Mouse (Mus musculus) thymus, postnatal 25 days (tissue): Measurements from ENCODE around the gene Prkce.
A peak's percentile ranks its signal among the peaks of the same experiment; 100 is the strongest.

Experiments
- DNase-seq: peaks from one replicate; pipeline ENCODE4 v3.0.0; 2022

Gene Prkce

GRCm38 (mm10) chr17:86532783-86533548, 365.4 kb downstream of the Prkce start:
- no peak for DNase-seq

- DNase-seq, result no peak
Observed at GRCm38 (mm10) chr17:86533549-86533851, 365.9 kb downstream of the Prkce start.

DNA sequence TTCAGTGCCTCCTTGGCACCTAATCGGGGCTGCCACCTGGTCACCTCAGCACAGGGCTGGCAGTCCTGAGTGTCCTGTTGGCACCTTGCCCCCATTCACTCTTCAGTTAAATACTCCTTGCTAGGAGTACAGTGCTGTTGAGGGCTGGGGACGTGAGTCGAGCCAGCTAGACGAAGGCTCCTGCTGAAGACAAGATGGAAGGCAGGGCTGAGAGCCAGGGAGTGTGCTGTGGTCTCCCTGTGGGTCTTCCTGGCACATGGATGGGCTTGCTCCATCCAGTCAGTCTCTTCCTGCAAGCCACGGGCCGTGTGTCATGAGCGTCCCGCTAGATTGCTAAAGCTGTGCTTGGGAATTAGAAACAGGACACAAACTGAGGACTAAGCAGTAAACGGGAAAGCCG, 367.5 kb downstream of the Prkce start:
- no peak for DNase-seq

DNA sequence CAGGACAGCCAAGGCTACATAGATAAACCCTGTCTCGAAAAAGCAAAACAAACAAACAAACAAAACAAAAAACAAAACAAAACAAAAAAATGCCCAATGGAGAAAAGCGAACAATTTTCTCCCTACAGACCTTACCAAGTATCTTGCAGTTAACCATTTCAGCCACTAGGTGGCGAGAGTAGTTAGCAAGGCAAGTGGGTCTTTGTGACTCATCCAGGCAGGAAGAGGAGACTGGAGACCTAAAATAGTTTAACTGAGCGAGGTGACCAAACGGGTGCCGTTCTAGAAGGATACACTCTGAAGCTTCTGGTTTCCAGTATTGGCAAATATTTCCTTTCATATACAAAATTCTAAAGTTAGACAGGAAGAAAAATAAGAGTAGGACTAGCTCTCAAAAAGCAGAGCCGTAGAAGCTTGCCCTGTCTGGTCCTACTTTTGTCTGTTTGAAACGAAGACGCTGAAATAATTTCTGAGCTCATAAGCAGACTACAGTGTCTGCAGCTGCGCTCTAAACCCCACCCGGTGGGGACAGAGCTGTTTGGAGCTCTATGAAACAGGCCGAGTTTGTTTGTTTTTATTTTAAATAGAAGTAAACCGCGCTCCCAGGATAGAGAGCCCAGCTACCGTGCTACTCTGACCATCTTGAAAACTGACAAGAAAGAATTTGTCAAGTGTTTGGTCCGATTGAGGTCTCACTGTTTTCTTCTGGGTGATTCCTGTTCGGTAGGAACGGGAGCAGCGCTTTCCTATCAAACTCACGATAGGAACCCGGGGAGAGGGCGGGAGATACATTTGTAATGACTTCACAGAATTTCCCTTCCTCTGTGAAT, 368.5 kb downstream of the Prkce start:
- peak; percentile 75 for DNase-seq

DNA sequence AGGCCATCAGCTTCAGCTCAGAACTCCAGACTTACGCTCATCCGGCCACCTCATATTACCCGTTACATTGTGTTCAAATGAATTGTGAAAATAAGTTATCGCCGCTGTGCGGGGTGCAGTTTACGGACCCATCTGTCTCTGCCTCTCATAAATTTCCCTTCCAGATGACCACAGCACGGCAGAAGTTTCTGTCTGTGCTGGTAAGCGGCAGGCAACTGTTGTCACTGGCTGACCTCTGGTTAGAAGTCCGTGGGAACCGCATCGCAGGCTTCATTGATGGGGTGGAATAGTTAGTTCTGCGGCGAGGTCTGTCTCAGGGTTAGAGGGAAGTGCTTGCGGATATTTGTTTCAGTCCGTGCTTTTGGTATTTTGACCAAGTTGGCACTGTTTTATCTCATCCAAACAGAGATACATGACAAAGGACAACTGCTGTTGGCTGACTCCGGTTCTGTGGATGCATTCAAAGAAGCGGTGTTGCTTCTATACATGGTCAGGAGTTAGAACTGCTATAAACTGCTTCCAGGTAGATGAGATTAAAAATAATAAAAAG, 372.4 kb downstream of the Prkce start:
- DNase-seq, result no peak

- DNase-seq, result no peak
Observed at GRCm38 (mm10) chr17:86546529-86546928, 378.9 kb downstream of the Prkce start.

DNA sequence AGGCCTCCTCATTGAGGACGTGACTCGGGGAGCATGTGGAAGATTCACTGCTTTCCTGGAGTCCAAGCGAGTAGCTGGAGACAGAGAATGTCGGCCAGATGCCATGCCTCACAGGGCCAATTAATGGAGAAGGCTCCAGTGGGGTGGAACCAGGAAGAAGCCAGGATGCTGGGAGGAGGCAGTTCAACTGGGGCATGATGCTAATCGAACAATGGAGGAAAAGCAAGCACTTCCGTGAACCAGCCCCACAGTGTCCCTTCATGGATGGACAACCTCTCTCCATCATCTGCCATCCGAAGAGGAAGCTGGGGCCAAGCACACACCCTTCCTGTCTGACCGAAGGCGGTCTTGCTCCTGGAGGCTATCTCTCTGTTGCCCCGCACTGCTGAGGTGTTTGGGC, 381.5 kb downstream of the Prkce start:
- DNase-seq, result no peak

DNA sequence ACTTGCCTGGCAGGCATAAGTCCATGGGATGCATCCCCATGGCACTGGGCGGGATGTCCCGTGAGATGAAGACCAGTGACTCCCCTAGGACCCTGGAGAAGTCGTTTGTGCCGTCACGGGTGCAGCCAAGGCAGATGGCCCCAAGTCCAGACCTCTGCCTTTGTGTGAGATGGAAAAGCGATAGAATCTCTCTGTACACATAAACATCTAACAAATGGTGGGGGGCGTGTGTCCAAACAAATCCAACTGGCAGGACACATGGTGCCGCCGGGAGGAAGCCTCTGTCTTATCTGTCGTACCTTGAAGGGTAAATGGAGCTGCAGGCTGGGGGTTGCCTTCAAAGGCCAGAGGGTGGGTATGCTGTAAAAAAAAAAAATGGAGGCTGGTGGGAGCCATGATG, 384.0 kb downstream of the Prkce start:
- no peak for DNase-seq

GRCm38 (mm10) chr17:86551995-86552394, 384.4 kb downstream of the Prkce start:
- DNase-seq, result no peak

- no peak for DNase-seq
Observed at GRCm38 (mm10) chr17:86559206-86559891, 391.8 kb downstream of the Prkce start.

DNA sequence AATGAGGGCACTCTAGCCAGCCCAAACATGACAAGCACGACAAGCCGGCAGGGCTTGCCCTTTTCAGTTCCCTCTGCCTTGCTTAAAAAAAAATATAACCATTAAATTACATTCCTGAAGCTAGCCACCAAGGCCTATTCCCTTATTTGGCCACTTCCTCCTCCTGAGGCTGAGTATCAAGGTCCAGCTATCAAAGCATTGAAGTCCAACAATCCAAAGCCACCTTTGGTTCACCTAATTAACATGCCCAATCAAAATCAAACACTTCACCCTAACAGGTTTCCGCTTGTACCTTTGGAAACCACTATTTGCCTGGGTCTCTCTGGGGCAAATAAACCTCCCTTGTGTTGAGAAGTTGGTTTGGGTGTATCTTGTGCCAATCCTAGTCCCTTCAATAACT, 392.9 kb downstream of the Prkce start:
- no peak for DNase-seq

- no peak for DNase-seq
Observed at GRCm38 (mm10) chr17:86570491-86570890, 402.9 kb downstream of the Prkce start.

DNA sequence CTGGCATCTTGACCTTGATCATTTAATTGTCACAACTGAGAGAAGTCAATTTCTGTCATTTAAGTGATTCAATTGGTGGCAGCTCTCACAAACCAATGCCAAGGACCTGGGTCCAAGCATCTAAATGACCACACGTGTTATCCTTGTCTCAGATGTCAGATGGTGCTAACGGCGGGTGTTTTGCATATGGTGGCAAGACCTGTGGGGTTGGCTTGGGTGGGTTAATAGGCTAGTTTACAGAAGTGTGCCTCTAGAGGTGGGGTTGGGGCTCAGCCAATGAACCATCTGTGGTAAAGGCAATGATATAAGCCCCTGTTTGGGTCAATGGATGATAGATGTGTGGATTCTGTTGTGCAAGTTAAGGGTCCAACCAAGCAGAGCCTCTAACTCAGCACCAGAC, 403.7 kb downstream of the Prkce start:
- DNase-seq, result no peak

GRCm38 (mm10) chr17:86572136-86572535, 404.6 kb downstream of the Prkce start:
- no peak for DNase-seq

DNA sequence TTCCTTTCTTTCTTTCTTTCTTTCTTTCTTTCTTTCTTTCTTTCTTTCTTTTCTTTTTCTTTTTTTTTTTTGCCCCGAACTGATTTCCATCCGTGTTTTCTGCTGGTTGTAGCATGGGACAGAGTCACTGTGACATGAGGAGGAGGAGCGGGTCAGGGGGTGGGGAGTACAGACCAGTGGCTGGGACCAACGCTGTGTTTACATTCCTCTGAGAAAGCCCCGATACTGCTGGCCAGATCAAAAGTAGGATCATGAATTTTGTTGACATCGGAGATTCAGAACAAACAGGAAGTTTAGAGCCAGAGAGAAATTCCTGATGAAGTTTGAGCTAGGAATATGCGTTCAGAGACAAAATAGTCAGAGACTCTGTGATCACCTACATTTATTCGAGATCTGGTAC, 405.0 kb downstream of the Prkce start:
- no peak for DNase-seq

- DNase-seq, result no peak
Observed at GRCm38 (mm10) chr17:86573596-86574248, 406.1 kb downstream of the Prkce start.

DNA sequence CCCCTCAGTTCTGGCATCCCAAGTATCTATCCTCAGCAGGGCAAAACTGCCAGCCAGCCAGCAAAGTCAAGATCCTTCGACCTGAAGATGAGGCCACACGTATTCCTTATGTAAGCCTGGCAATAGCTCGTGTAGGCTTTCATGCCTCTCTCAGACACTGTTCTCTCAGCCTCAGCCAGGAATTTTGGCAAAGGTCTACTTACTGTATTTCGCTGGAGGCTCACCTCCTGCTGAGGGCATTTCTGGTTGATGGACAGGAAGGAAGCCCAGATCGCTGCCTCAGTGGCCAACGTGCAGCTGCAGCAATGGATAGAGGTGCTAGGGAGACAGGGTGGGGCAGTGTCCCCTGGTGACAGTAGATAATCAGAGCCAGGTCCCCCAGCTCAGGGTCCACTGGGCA, 413.1 kb downstream of the Prkce start:
- DNase-seq, result no peak

GRCm38 (mm10) chr17:86582341-86582740, 414.8 kb downstream of the Prkce start:
- DNase-seq, result no peak

GRCm38 (mm10) chr17:86586441-86586840, 418.9 kb downstream of the Prkce start:
- DNase-seq, result no peak

GRCm38 (mm10) chr17:86588704-86589449, 421.3 kb downstream of the Prkce start:
- DNase-seq, result no peak

DNA sequence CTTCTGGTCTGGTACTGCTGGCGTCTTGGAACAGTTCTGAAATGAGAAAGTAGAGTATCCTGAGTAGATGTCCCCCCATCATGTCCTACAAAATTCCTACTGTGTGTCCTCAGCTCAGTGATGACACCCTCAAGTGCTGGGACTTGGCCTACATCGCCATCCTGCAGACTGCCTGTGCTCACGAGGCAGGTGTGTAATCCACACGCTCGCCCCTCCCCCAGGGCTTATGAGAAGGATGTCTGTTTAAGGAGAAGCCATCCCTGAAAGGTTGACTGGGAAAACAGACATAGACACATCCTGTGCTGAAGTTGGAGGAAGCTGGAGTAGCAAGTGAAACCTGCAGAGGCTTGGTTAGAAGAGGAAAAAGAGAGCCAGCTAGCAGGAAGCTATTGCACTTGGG, 422.1 kb downstream of the Prkce start:
- DNase-seq, result no peak

GRCm38 (mm10) chr17:86591241-86591640, 423.7 kb downstream of the Prkce start:
- no peak for DNase-seq
